Mouse (Mus musculus) left cerebral cortex, postnatal 25 days (tissue): ENCODE results near the gene Slc6a6. TPM values are rescaled to one million over a fixed set of nuclear protein-coding genes. Genes with fewer than 3 reads are reported as not detected.

Source experiments
- DNase-seq, 2 experiments: peaks; one replicate each; pipeline ENCODE4 v3.0.0; 2022; ENCODE audit warnings: low spot score in 2 of 2, mixed read lengths in 1 of 2
- intact Hi-C: fragments of 180-260 bp; cut with DNase I; formaldehyde crosslinking; loops from one replicate; pipeline ENCODE4 v1.15.1; 2025
- total RNA-seq, 2 experiments: library from RNA; stranded (reverse); gene quantifications; 2 replicates each; pipeline ENCODE4 v1.2.3; 2021

The Slc6a6 gene
- total RNA-seq, 2 experiments from 2014 or later = 128 to 149 TPM

- intact Hi-C loops = no loop called here
- DNase-seq = no peak
These were observed 17.7 kb upstream of the Slc6a6 start for GRCm38 (mm10) chr6:91665990-91666700.

GRCm38 (mm10) chr6:91667141-91667540 is 16.7 kb upstream of the Slc6a6 start:
- intact Hi-C loops = no loop called here
- no peak for DNase-seq

GRCm38 (mm10) chr6:91668276-91668675 is 15.6 kb upstream of the Slc6a6 start:
- intact Hi-C loops = no loop called here
- DNase-seq = no peak

- DNase-seq = no peak
- intact Hi-C loops = no loop called here
These were observed 14.6 kb upstream of the Slc6a6 start for GRCm38 (mm10) chr6:91669270-91669669.

GRCm38 (mm10) chr6:91670224-91670623 is 13.6 kb upstream of the Slc6a6 start:
- DNase-seq = no peak

GRCm38 (mm10) chr6:91674757-91675350 is 9.0 kb upstream of the Slc6a6 start:
- intact Hi-C loops = no loop called here

More at GRCm38 (mm10) chr6:91670224-91670623, 13.6 kb upstream of the Slc6a6 start:
- intact Hi-C loops = no loop called here

GRCm38 (mm10) chr6:91678506-91679094 is 5.3 kb upstream of the Slc6a6 start:
- intact Hi-C loops = no loop called here

More at GRCm38 (mm10) chr6:91674757-91675350, 9.0 kb upstream of the Slc6a6 start:
- DNase-seq = no peak

GRCm38 (mm10) chr6:91679095-91679577 is 4.7 kb upstream of the Slc6a6 start:
- intact Hi-C loops = no loop called here
- DNase-seq = peak; percentile 43 to 60

More at GRCm38 (mm10) chr6:91678506-91679094, 5.3 kb upstream of the Slc6a6 start:
- DNase-seq = no peak

GRCm38 (mm10) chr6:91679716-91680115 is 4.1 kb upstream of the Slc6a6 start:
- no peak for DNase-seq
- intact Hi-C loops = loop anchor here (5.0 kb wide), 1 partner anchor 102 kb away; no protein-coding TSS in a partner anchor

GRCm38 (mm10) chr6:91681841-91682240 is 2.0 kb upstream of the Slc6a6 start:
- no peak for DNase-seq
- intact Hi-C loops = loop anchor here (5.0 kb wide), 1 partner anchor 105 kb away; no protein-coding TSS in a partner anchor

- no peak for DNase-seq
- intact Hi-C loops = loop anchor here (5.0 kb wide), 1 partner anchor 106 kb away; no protein-coding TSS in a partner anchor
These were observed 732 bp upstream of the Slc6a6 start for GRCm38 (mm10) chr6:91683121-91683520.

GRCm38 (mm10) chr6:91684474-91684829 is 599 bp downstream of the Slc6a6 start:
- peak; percentile 35 to 41 for DNase-seq
- intact Hi-C loops = loop anchor here (2.0 to 5.0 kb wide), 2 partner anchors 34 to 107 kb away; no protein-coding TSS in a partner anchor

- peak in 1 of 2 experiments; percentile 28 for DNase-seq
These were observed 1.1 kb downstream of the Slc6a6 start for GRCm38 (mm10) chr6:91684831-91685532.

GRCm38 (mm10) chr6:91685533-91685883 is 1.7 kb downstream of the Slc6a6 start:
- peak; percentile 52 to 89 for DNase-seq
- intact Hi-C loops = loop anchor here (2.0 to 5.0 kb wide), 2 partner anchors 33 to 168 kb away; partner anchors contain the start of genes Lsm3 and Xpc

More at GRCm38 (mm10) chr6:91684831-91685532, 1.1 kb downstream of the Slc6a6 start:
- intact Hi-C loops = loop anchor here (2.0 to 5.0 kb wide), 3 partner anchors 34 to 168 kb away; partner anchors contain the start of genes Lsm3 and Xpc

GRCm38 (mm10) chr6:91685896-91686295 is 2.0 kb downstream of the Slc6a6 start:
- intact Hi-C loops = loop anchor here (2.0 to 5.0 kb wide), 2 partner anchors 33 to 169 kb away; partner anchors contain the start of genes Lsm3 and Xpc
- no peak for DNase-seq

GRCm38 (mm10) chr6:91686597-91686996 is 2.7 kb downstream of the Slc6a6 start:
- intact Hi-C loops = loop anchor here (5.0 kb wide), 1 partner anchor 169 kb away; the partner anchor contains the start of genes Lsm3 and Xpc
- peak in 1 of 2 experiments; percentile 46 for DNase-seq

- intact Hi-C loops = loop anchor here (5.0 kb wide), 1 partner anchor 171 kb away; the partner anchor contains the start of genes Lsm3 and Xpc
These were observed 4.2 kb downstream of the Slc6a6 start for GRCm38 (mm10) chr6:91688021-91688420.

GRCm38 (mm10) chr6:91689231-91689630 is 5.4 kb downstream of the Slc6a6 start:
- intact Hi-C loops = loop anchor here (5.0 kb wide), 1 partner anchor 172 kb away; the partner anchor contains the start of genes Lsm3 and Xpc
- peak in 1 of 2 experiments; percentile 64 for DNase-seq

More at GRCm38 (mm10) chr6:91688021-91688420, 4.2 kb downstream of the Slc6a6 start:
- DNase-seq = no peak

- intact Hi-C loops = no loop called here
- DNase-seq = no peak
These were observed 6.4 kb downstream of the Slc6a6 start for GRCm38 (mm10) chr6:91690222-91690621.
